Mouse (Mus musculus) spleen, adult 2 months (tissue): ENCODE measurements around the gene Gm9112. TPM values are rescaled to one million over a fixed set of nuclear protein-coding genes. Genes with fewer than 3 reads are reported as not detected.
"Not testable (repeated sequence)": the region's sequence is repeated elsewhere in the genome, so short reads cannot be mapped to it uniquely, and the experiment has no call there.

Experiments used
- DNase-seq, 2 experiments: peaks; one replicate each; pipeline versions ENCODE4 v3.0.0 to v3.0.0-alpha.2; 2012 to 2021; ENCODE audit warnings: low spot score in 2 of 2, low read depth in 1 of 2
- H3K27ac ChIP-seq: fragments of 200-500 bp; 2 replicates; pipeline ENCODE4 v1.5.1; 2012; ENCODE audit warnings: low read length, inconsistent platforms; ENCODE audit not compliant: insufficient read depth
- H3K27me3 ChIP-seq: fragments of 200-500 bp; 2 replicates; pipeline ENCODE4 v1.6.1; 2012; ENCODE audit warnings: mild to moderate bottlenecking, moderate library complexity, low read length, inconsistent platforms; ENCODE audit not compliant: control insufficient read depth, insufficient read depth
- H3K36me3 ChIP-seq: fragments of 200-500 bp; 2 replicates; pipeline ENCODE4 v1.6.1; 2012; ENCODE audit warnings: mild to moderate bottlenecking, low read length, inconsistent platforms; ENCODE audit not compliant: control insufficient read depth, insufficient read depth
- H3K4me1 ChIP-seq: fragments of 200-500 bp; 2 replicates; pipeline ENCODE4 v1.6.1; 2011; ENCODE audit warnings: inconsistent platforms; ENCODE audit not compliant: control insufficient read depth, insufficient read depth, insufficient read length
- H3K4me3 ChIP-seq: fragments of 200-500 bp; 2 replicates; pipeline ENCODE4 v1.5.1; 2011; ENCODE audit warnings: mild to moderate bottlenecking, inconsistent platforms; ENCODE audit not compliant: insufficient read depth, insufficient read length; ENCODE audit errors: extremely low read depth
- CTCF ChIP-seq: fragments of 200-500 bp; IDR thresholded peaks from 2 replicates; pipeline ENCODE4 v1.5.1; 2011; ENCODE audit warnings: mild to moderate bottlenecking, inconsistent platforms; ENCODE audit not compliant: insufficient read depth, insufficient read length, insufficient replicate concordance; ENCODE audit errors: extremely low read depth
- POLR2A ChIP-seq: fragments of 200-500 bp; IDR thresholded peaks from 2 replicates; pipeline ENCODE4 v1.6.1; 2011; ENCODE audit warnings: low read depth, low read length, inconsistent platforms
- WGBS: fragments of 180-500 bp; shearing (Covaris S2); methylation state at CpG from one replicate; pipeline ENCODE4 v1.1.7; 2018; 5-methylcytosine and 5-hydroxymethylcytosine counted together
- polyA plus RNA-seq: library from polyadenylated mRNA; depleted of rRNA; stranded (reverse); fragments of >200 nt; gene quantifications from 2 replicates; pipeline ENCODE4 v1.2.3, GENCODE M21; 2012; rRNA removed

Gene Gm9112
- not detected in 2 replicates for polyA plus RNA-seq

- not testable (repeated sequence) for DNase-seq, H3K27ac ChIP-seq, H3K36me3 ChIP-seq, H3K4me3 ChIP-seq, H3K4me1 ChIP-seq, H3K27me3 ChIP-seq
- 71% methylated on average over 10 of the region's 10 CpGs for WGBS
These were observed at the start of gene Gm9112, which contains the start of gene Dmrtc1b for GRCm38 (mm10) chrX:102707535-102707934. TSS of gene Gm9112 (minus strand) at chrX:102707635. TSS of gene Dmrtc1b (plus strand) at chrX:102707865.

- not testable (repeated sequence) for H3K4me1 ChIP-seq, H3K4me3 ChIP-seq, H3K27me3 ChIP-seq, H3K27ac ChIP-seq, DNase-seq, H3K36me3 ChIP-seq
- 87% methylated on average over 6 of the region's 6 CpGs for WGBS
These were observed 16.8 kb upstream of the Gm9112 start for GRCm38 (mm10) chrX:102724226-102724625.

- not testable (repeated sequence) for H3K4me1 ChIP-seq, H3K36me3 ChIP-seq, H3K4me3 ChIP-seq, H3K27ac ChIP-seq, DNase-seq, H3K27me3 ChIP-seq
- 69% methylated on average over 3 of the region's 3 CpGs for WGBS
These were observed 6.8 kb downstream of the Gm9112 start for GRCm38 (mm10) chrX:102700636-102701035.

- DNase-seq: peak in 1 of 2 experiments; percentile 2
- H3K36me3 ChIP-seq, H3K4me3 ChIP-seq, H3K4me1 ChIP-seq, H3K27me3 ChIP-seq, H3K27ac ChIP-seq: not testable (repeated sequence)
- 15% methylated on average over 4 of the region's 4 CpGs for WGBS
These were observed 18.2 kb downstream of the Gm9112 start for GRCm38 (mm10) chrX:102689252-102689651.

- not testable (repeated sequence) for DNase-seq, H3K4me1 ChIP-seq, H3K36me3 ChIP-seq, H3K27ac ChIP-seq, H3K4me3 ChIP-seq, H3K27me3 ChIP-seq
- WGBS: 85% methylated on average over 5 of the region's 5 CpGs
These were observed 20.6 kb downstream of the Gm9112 start, which contains the start of gene Gm3880 for GRCm38 (mm10) chrX:102686872-102687271. TSS of gene Gm3880 (minus strand) at chrX:102686972.

GRCm38 (mm10) chrX:102684706-102685105, 22.7 kb downstream of the Gm9112 start:
- H3K27ac ChIP-seq, H3K27me3 ChIP-seq, H3K36me3 ChIP-seq, H3K4me1 ChIP-seq, DNase-seq, H3K4me3 ChIP-seq: not testable (repeated sequence)
- 73% methylated on average over 3 of the region's 3 CpGs for WGBS

- 77% methylated on average over 2 of the region's 2 CpGs for WGBS
- Histone ChIP-seq H3K27me3 (no peaks in the 10 kb centered on the region), H3K4me1 (no peaks in the 10 kb centered on the region), H3K36me3 (no peaks in the 10 kb centered on the region), H3K27ac (no peak overlapping the region), H3K4me3 (no peak overlapping the region)
- DNase-seq: no peak
- TF ChIP-seq CTCF: no peak
- no peak for TF ChIP-seq POLR2A
These were observed 40.8 kb downstream of the Gm9112 start for GRCm38 (mm10) chrX:102666641-102667040.

GRCm38 (mm10) chrX:102660712-102661111, 46.7 kb downstream of the Gm9112 start:
- Histone ChIP-seq H3K27ac (no peak overlapping the region), H3K4me1 (no peaks in the 10 kb centered on the region), H3K4me3 (no peak overlapping the region), H3K36me3 (no peaks in the 10 kb centered on the region), H3K27me3 (no peaks in the 10 kb centered on the region)
- TF ChIP-seq CTCF (no peak), POLR2A (no peak)
- WGBS: 26% methylated on average over 3 of the region's 3 CpGs
- peak in 1 of 2 experiments; percentile 5 for DNase-seq

Other genes starting within 250 kb of the Gm9112 start
- gene Hdac8, start 202.3 kb downstream of the Gm9112 start, polyA plus RNA-seq: 2.3 and 2.6 TPM in 2 replicates
- gene Phka1, start 63.4 kb downstream of the Gm9112 start, polyA plus RNA-seq: 3.4 and 3.5 TPM in 2 replicates
- not detected in 2 replicates for gene Gm3880, start 20.7 kb downstream of the Gm9112 start, polyA plus RNA-seq
- not detected in 2 replicates for gene Dmrtc1b, start 230 bp upstream of the Gm9112 start, polyA plus RNA-seq
- gene Dmrtc1c1, start 95.3 kb upstream of the Gm9112 start, polyA plus RNA-seq: not detected in 2 replicates
- not detected in 2 replicates for gene Dmrtc1c2, start 147.0 kb upstream of the Gm9112 start, polyA plus RNA-seq
- gene 1700031F05Rik, start 160.3 kb upstream of the Gm9112 start, polyA plus RNA-seq: not detected in 2 replicates
- 0.07 TPM in 1 of 2 replicates, not detected in the other for gene Dmrtc1a, start 201.1 kb upstream of the Gm9112 start, polyA plus RNA-seq
- gene 1700011M02Rik, start 201.3 kb upstream of the Gm9112 start, polyA plus RNA-seq: not detected in 2 replicates
- not detected in 2 replicates for gene 1700018G05Rik, start 220.7 kb upstream of the Gm9112 start, polyA plus RNA-seq